Mouse (Mus musculus): ENCODE results near the gene Dnph1. TPM values are rescaled to one million over a fixed set of nuclear protein-coding genes. Genes with fewer than 3 reads are reported as not detected.

The Dnph1 gene
- polyA plus RNA-seq, 1 experiment from 2014 or later = 26.6 TPM

DNA sequence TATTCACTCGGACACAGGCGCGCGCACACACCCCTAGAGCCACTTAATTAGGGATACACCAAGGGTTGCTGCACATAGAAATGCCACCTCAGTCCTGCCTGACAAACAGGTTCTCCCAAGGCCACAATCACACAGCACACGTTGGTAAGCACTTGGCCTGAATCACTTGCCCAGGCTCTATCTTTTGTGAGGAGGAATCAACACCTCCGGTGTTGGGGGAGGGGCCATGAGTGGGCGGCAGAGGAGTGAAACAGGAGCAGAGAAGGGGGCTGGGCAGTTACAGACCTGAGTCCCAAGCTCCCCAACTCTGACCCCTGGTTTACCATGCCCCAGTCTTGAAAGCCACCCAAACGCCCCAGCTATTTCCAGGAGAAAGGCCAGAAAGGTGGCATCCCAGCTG is 50.5 kb downstream of the Dnph1 start:
- no peaks in the 10 kb centered on the region for H3K27me3 ChIP-seq (replicated peaks; ENCODE audit: control insufficient read depth, insufficient read depth, low read length)
- H3K36me3 ChIP-seq (ENCODE audit: control insufficient read depth, insufficient read depth) = peaks cover 16% of the 10 kb centered on the region
- no peak overlapping the region for H3K9ac ChIP-seq (replicated peaks; ENCODE audit: low read depth, low read length)
- H3K27ac ChIP-seq (ENCODE audit: low read length) = no peak overlapping the region
- ATAC-seq = no peak
- WGBS = 12% methylated on average over 8 of the region's 8 CpGs
- H3K9me3 ChIP-seq (ENCODE audit: control insufficient read depth, low read length) = no peaks in the 10 kb centered on the region
- H3K4me1 ChIP-seq (replicated peaks; ENCODE audit: control insufficient read depth, insufficient read depth, low read length) = peaks cover 14% of the 10 kb centered on the region
- no peak overlapping the region for H3K4me3 ChIP-seq (replicated peaks; ENCODE audit: low read length)
- H3K4me2 ChIP-seq (ENCODE audit: low read length) = no peak overlapping the region

DNA sequence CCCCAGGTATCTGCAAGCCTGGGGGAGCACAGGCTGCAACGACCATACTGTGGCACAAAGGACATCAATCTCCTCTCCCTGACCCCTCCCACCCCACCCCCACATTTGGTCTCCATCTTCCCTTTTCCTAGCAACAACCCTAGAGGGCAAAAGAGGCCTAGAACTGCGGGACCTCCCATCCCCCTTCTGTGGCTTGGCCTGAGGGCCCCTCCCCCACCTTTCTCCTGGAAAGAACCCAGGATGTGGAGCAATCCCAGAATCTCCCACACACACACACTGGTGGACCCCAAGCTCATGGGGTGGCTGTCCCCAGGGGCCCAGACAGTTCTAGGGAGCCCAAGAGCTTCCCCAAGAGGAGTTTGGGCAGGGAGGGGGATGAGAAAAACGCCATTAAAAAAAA is 51.4 kb downstream of the Dnph1 start:
- no peak for ATAC-seq
- H3K36me3 ChIP-seq (ENCODE audit: control insufficient read depth, insufficient read depth) = peaks cover 16% of the 10 kb centered on the region
- H3K27me3 ChIP-seq (replicated peaks; ENCODE audit: control insufficient read depth, insufficient read depth, low read length) = no peaks in the 10 kb centered on the region
- no peak overlapping the region for H3K4me2 ChIP-seq (ENCODE audit: low read length)
- peaks cover 21% of the 10 kb centered on the region for H3K4me1 ChIP-seq (replicated peaks; ENCODE audit: control insufficient read depth, insufficient read depth, low read length)
- H3K4me3 ChIP-seq (replicated peaks; ENCODE audit: low read length) = no peak overlapping the region
- H3K27ac ChIP-seq (ENCODE audit: low read length) = no peak overlapping the region
- H3K9ac ChIP-seq (replicated peaks; ENCODE audit: low read depth, low read length) = no peak overlapping the region
- WGBS = 20% methylated on average over 3 of the region's 3 CpGs
- no peaks in the 10 kb centered on the region for H3K9me3 ChIP-seq (ENCODE audit: control insufficient read depth, low read length)

DNA sequence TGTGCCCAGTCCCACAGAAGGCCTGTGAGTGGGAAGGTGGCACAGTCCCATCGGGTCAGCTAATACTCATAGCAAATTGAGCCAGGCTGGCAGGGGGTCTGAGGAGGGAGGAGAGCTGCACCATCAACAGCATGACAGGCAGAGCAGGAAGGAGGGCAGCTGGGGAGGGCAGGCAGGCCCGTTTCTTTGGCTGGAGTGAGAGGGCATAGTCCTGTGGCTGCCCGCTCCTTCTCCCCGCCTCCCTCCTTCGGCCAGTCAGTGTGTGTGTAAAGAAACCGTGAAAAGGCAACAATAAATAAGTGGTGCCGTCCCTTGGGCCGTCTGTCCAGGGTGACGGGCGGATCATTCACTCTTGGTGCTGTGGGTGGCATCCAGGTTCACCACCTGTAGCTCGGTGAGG is 52.2 kb downstream of the Dnph1 start:
- no peaks in the 10 kb centered on the region for H3K27me3 ChIP-seq (replicated peaks; ENCODE audit: control insufficient read depth, insufficient read depth, low read length)
- H3K9me3 ChIP-seq (ENCODE audit: control insufficient read depth, low read length) = no peaks in the 10 kb centered on the region
- H3K4me3 ChIP-seq (replicated peaks; ENCODE audit: low read length) = no peak overlapping the region
- no peak overlapping the region for H3K4me2 ChIP-seq (ENCODE audit: low read length)
- 58% methylated on average over 11 of the region's 11 CpGs for WGBS
- ATAC-seq = no peak
- H3K9ac ChIP-seq (replicated peaks; ENCODE audit: low read depth, low read length) = no peak overlapping the region
- H3K4me1 ChIP-seq (replicated peaks; ENCODE audit: control insufficient read depth, insufficient read depth, low read length) = peaks cover 29% of the 10 kb centered on the region
- H3K36me3 ChIP-seq (ENCODE audit: control insufficient read depth, insufficient read depth) = peaks cover 16% of the 10 kb centered on the region
- no peak overlapping the region for H3K27ac ChIP-seq (ENCODE audit: low read length)

DNA sequence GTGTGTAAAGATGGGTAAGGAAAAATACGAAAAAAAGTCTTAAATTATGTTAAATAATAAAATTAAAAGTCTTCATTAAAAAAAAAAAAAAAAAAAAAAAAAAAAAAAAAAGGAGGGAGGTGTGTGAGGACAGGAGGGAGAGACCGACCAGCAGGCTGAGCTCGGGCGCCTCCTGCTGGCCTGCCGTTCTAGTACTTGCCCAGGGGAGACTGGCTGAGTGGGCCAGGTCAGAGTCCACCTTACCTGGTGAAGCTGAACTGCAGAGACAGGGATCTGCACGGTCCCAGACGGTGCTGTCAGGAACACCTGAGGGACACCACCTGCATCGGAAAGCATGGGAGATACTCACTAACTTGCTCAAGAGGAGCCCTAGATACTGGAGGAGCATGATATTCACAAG is 52.7 kb downstream of the Dnph1 start:
- H3K4me1 ChIP-seq (replicated peaks; ENCODE audit: control insufficient read depth, insufficient read depth, low read length) = peaks cover 33% of the 10 kb centered on the region
- no peaks in the 10 kb centered on the region for H3K9me3 ChIP-seq (ENCODE audit: control insufficient read depth, low read length)
- no peak overlapping the region for H3K4me3 ChIP-seq (replicated peaks; ENCODE audit: low read length)
- peaks cover 16% of the 10 kb centered on the region for H3K36me3 ChIP-seq (ENCODE audit: control insufficient read depth, insufficient read depth)
- H3K9ac ChIP-seq (replicated peaks; ENCODE audit: low read depth, low read length) = no peak overlapping the region
- 23% methylated on average over 8 of the region's 8 CpGs for WGBS
- H3K27ac ChIP-seq (ENCODE audit: low read length) = no peak overlapping the region
- no peaks in the 10 kb centered on the region for H3K27me3 ChIP-seq (replicated peaks; ENCODE audit: control insufficient read depth, insufficient read depth, low read length)
- ATAC-seq = no peak
- H3K4me2 ChIP-seq (ENCODE audit: low read length) = no peak overlapping the region

Other genes with a start within 250 kb of the Dnph1 start
- gene Polr1c, start 248.7 kb upstream of the Dnph1 start, polyA plus RNA-seq (2015; fragmentation: Nextera tagmentation; extraction: Ambion mirVana) = 87.7 and 88.1 TPM in 2 replicates
- gene Yipf3, start 248.6 kb upstream of the Dnph1 start, polyA plus RNA-seq (2015; fragmentation: Nextera tagmentation; extraction: Ambion mirVana) = 88.5 and 91.6 TPM in 2 replicates
- gene Lrrc73, start 243.2 kb upstream of the Dnph1 start, polyA plus RNA-seq (2015; fragmentation: Nextera tagmentation; extraction: Ambion mirVana) = 9.6 and 12.6 TPM in 2 replicates
- gene Tjap1, start 213.7 kb upstream of the Dnph1 start, polyA plus RNA-seq (2015; fragmentation: Nextera tagmentation; extraction: Ambion mirVana) = 31.4 and 35.5 TPM in 2 replicates
- gene Dlk2, start 199.3 kb upstream of the Dnph1 start, polyA plus RNA-seq (2015; fragmentation: Nextera tagmentation; extraction: Ambion mirVana) = 8.6 and 13.0 TPM in 2 replicates
- 7.2 and 8.1 TPM in 2 replicates for gene Abcc10, start 168.4 kb upstream of the Dnph1 start, polyA plus RNA-seq (2015; fragmentation: Nextera tagmentation; extraction: Ambion mirVana)
- gene Zfp318, start 113.0 kb upstream of the Dnph1 start, polyA plus RNA-seq (2015; fragmentation: Nextera tagmentation; extraction: Ambion mirVana) = 13.2 and 14.2 TPM in 2 replicates
- gene Crip3, start 67.8 kb upstream of the Dnph1 start, polyA plus RNA-seq (2015; fragmentation: Nextera tagmentation; extraction: Ambion mirVana) = 2.1 and 2.2 TPM in 2 replicates
- not detected in 2 replicates for gene Slc22a7, start 58.3 kb upstream of the Dnph1 start, polyA plus RNA-seq (2015; fragmentation: Nextera tagmentation; extraction: Ambion mirVana)
- 5.1 and 5.6 TPM in 2 replicates for gene Ttbk1, start 9.0 kb upstream of the Dnph1 start, polyA plus RNA-seq (2015; fragmentation: Nextera tagmentation; extraction: Ambion mirVana)
- 17.3 and 19.8 TPM in 2 replicates for gene Cul9, start 49.7 kb downstream of the Dnph1 start, polyA plus RNA-seq (2015; fragmentation: Nextera tagmentation; extraction: Ambion mirVana)
- 3.4 and 3.6 TPM in 2 replicates for gene Srf, start 59.5 kb downstream of the Dnph1 start, polyA plus RNA-seq (2015; fragmentation: Nextera tagmentation; extraction: Ambion mirVana)
- 33.9 and 36.5 TPM in 2 replicates for gene Ptk7, start 132.8 kb downstream of the Dnph1 start, polyA plus RNA-seq (2015; fragmentation: Nextera tagmentation; extraction: Ambion mirVana)
- gene Klc4, start 149.3 kb downstream of the Dnph1 start, polyA plus RNA-seq (2015; fragmentation: Nextera tagmentation; extraction: Ambion mirVana) = 42.8 and 43.9 TPM in 2 replicates
- gene Mrpl2, start 149.5 kb downstream of the Dnph1 start, polyA plus RNA-seq (2015; fragmentation: Nextera tagmentation; extraction: Ambion mirVana) = 66.1 and 74.9 TPM in 2 replicates
- gene Cul7, start 153.6 kb downstream of the Dnph1 start, polyA plus RNA-seq (2015; fragmentation: Nextera tagmentation; extraction: Ambion mirVana) = 38.8 and 42.8 TPM in 2 replicates
- 47.7 and 51.1 TPM in 2 replicates for gene Rrp36, start 177.6 kb downstream of the Dnph1 start, polyA plus RNA-seq (2015; fragmentation: Nextera tagmentation; extraction: Ambion mirVana)
- 208 and 240 TPM in 2 replicates for gene Mea1, start 182.1 kb downstream of the Dnph1 start, polyA plus RNA-seq (2015; fragmentation: Nextera tagmentation; extraction: Ambion mirVana)
- gene Klhdc3, start 184.2 kb downstream of the Dnph1 start, polyA plus RNA-seq (2015; fragmentation: Nextera tagmentation; extraction: Ambion mirVana) = 191 and 194 TPM in 2 replicates
- 87.5 and 96.6 TPM in 2 replicates for gene Ppp2r5d, start 208.4 kb downstream of the Dnph1 start, polyA plus RNA-seq (2015; fragmentation: Nextera tagmentation; extraction: Ambion mirVana)
- 22.7 and 24.6 TPM in 2 replicates for gene Pex6, start 214.8 kb downstream of the Dnph1 start, polyA plus RNA-seq (2015; fragmentation: Nextera tagmentation; extraction: Ambion mirVana)
- 0.93 and 1.1 TPM in 2 replicates for gene Gnmt, start 232.5 kb downstream of the Dnph1 start, polyA plus RNA-seq (2015; fragmentation: Nextera tagmentation; extraction: Ambion mirVana)